Mouse (Mus musculus): Measurements from ENCODE around the gene Gm49721.
"Not testable (repeated sequence)": the region's sequence is repeated elsewhere in the genome, so short reads cannot be mapped to it uniquely, and the experiment has no call there.

- not testable (repeated sequence) for TF ChIP-seq CTCF (IDR thresholded peaks at IDR 0.05; ENCODE audit: borderline replicate concordance, insufficient read depth, low read length); POLR2A (IDR thresholded peaks at IDR 0.05; ENCODE audit: low read depth, low read length)
Measured at GRCm38 (mm10) chr17:7009901-7010300, 31.2 kb downstream of the Gm49721 start.
